Mouse (Mus musculus) C2C12 (cell line): ENCODE data around the gene 1700066M21Rik.

ENCODE experiments used
- CTCF ChIP-seq: IDR thresholded peaks from one replicate; pipeline ENCODE4 v1.5.1; 2011; ENCODE audit not compliant: control insufficient read depth, insufficient read depth, insufficient read length
- USF1 ChIP-seq: IDR thresholded peaks from one replicate; pipeline ENCODE4 v1.6.1; 2011; ENCODE audit warnings: low read depth, mild to moderate bottlenecking, control low read depth, moderate library complexity

DNA sequence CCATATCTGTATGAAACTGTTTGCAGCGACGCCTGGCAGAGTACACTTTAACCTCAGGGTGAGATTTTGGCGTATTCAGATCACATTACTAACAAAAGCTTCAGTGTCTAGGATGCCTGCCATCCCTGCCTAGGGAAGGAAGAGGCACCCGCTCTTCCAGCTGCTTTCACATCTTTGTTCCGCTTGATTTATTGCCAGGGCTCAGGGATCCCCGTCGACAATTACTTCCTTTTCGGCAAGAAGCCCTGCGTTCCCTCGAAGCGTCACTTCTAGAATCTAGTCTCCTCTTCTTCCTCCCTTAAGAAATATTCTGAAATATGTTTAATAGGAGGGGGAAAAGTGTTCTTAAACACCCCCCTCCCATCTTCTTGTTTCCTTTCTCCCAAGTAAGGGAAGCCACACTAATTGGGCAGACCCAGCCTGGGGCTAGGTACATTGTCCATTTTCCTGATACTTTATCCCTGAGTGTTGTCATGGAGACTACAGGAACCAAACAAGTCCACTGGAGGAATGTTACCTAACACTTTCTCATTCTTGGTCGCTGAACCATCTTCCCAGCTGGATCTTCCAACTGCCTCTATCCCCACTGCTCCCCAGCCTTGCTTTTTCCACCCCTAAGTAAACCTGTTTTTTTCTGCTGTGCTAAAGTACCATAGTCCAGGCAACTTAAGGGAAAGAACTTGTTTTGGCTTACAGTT is 52.5 kb downstream of the 1700066M21Rik start:
- no peak for TF ChIP-seq USF1
- no peak for TF ChIP-seq CTCF
